Mouse (Mus musculus) midbrain, embryonic 14.5 days (tissue): ENCODE data around the gene Far1. TPM values are rescaled to one million over a fixed set of nuclear protein-coding genes. Genes with fewer than 3 reads are reported as not detected.

Experiments
- ATAC-seq: fragments of 200-750 bp; cut with Nextera tagmentation; 2 replicates; pipeline ENCODE4 v1.8.0; 2017; ENCODE audit warnings: moderate number of reproducible peaks, moderate library complexity; ENCODE audit not compliant: low FRiP score, low TSS enrichment
- DNase-seq: peaks from one replicate; pipeline ENCODE4 v3.0.0-alpha.2; 2015
- H3K27ac ChIP-seq: fragments of 300-500 bp; sonication (generic); replicated peaks from 2 replicates; pipeline ENCODE4 v1.5.1; 2014; ENCODE audit warnings: mild to moderate bottlenecking, low read depth, low read length, moderate library complexity
- H3K27me3 ChIP-seq: fragments of 300-500 bp; sonication (generic); 2 replicates; pipeline ENCODE4 v1.6.1; 2014; ENCODE audit warnings: low read length, control low read depth, mixed read lengths; ENCODE audit not compliant: control insufficient read depth, insufficient read depth
- H3K36me3 ChIP-seq: fragments of 300-500 bp; sonication (generic); 2 replicates; pipeline ENCODE4 v1.6.1; 2014; ENCODE audit warnings: low read length, control low read depth; ENCODE audit not compliant: control insufficient read depth, insufficient read depth
- H3K4me1 ChIP-seq: fragments of 300-500 bp; sonication (generic); 2 replicates; pipeline ENCODE4 v1.6.1; 2014; ENCODE audit warnings: mild to moderate bottlenecking, antibody characterized with exemption, low read length, control low read depth; ENCODE audit not compliant: control insufficient read depth, insufficient read depth
- H3K4me2 ChIP-seq: fragments of 300-500 bp; sonication (generic); 2 replicates; pipeline ENCODE4 v1.6.1; 2014; ENCODE audit warnings: mild to moderate bottlenecking, low read length, moderate library complexity
- H3K4me3 ChIP-seq: fragments of 300-500 bp; sonication (generic); replicated peaks from 2 replicates; pipeline ENCODE4 v1.5.1; 2014; ENCODE audit warnings: low read depth, low read length
- H3K9ac ChIP-seq: fragments of 300-500 bp; sonication (generic); replicated peaks from 2 replicates; pipeline ENCODE4 v1.6.1; 2014; ENCODE audit warnings: mild to moderate bottlenecking, low read length, moderate library complexity
- H3K9me3 ChIP-seq: fragments of 300-500 bp; sonication (generic); 2 replicates; pipeline ENCODE4 v1.6.1; 2016; ENCODE audit warnings: low read length, control low read depth, mixed read lengths; ENCODE audit not compliant: control insufficient read depth
- WGBS: fragments of 180-500 bp; shearing (Covaris S2); extraction: QIAGEN DNeasy Blood & Tissue Kit; methylation state at CpG from one replicate; pipeline ENCODE4 v1.1.7; 2014; 5-methylcytosine and 5-hydroxymethylcytosine counted together
- polyA plus RNA-seq: library from polyadenylated mRNA; unstranded; fragments of >200 nt; fragmentation: Nextera tagmentation; extraction: Ambion mirVana; gene quantifications from 2 replicates; pipeline ENCODE4 v1.2.1, GENCODE M21; 2014

The Far1 gene
- polyA plus RNA-seq, 1 experiment from 2014 or later: 75.5 TPM

- no peak overlapping the region for H3K27ac ChIP-seq
- H3K36me3 ChIP-seq: peaks cover 28% of the 10 kb centered on the region
- 74% methylated on average over 1 of the region's 1 CpGs for WGBS
- H3K9me3 ChIP-seq: no peaks in the 10 kb centered on the region
- ATAC-seq (no peak), DNase-seq (no peak)
- H3K4me3 ChIP-seq: no peak overlapping the region
- H3K27me3 ChIP-seq: no peaks in the 10 kb centered on the region
- H3K9ac ChIP-seq: no peak overlapping the region
- H3K4me1 ChIP-seq: no peaks in the 10 kb centered on the region
- H3K4me2 ChIP-seq: no peak overlapping the region
These were observed 29.5 kb downstream of the Far1 start for GRCm38 (mm10) chr7:113543158-113543557.

GRCm38 (mm10) chr7:113551742-113552463 is 38.3 kb downstream of the Far1 start:
- Histone ChIP-seq H3K36me3 (peaks cover 40% of the 10 kb centered on the region), H3K27ac (no peak overlapping the region), H3K4me2 (no peak overlapping the region), H3K27me3 (no peaks in the 10 kb centered on the region), H3K9me3 (no peaks in the 10 kb centered on the region), H3K9ac (no peak overlapping the region), H3K4me1 (no peaks in the 10 kb centered on the region), H3K4me3 (no peak overlapping the region)
- no peak for ATAC-seq
- DNase-seq: no peak

GRCm38 (mm10) chr7:113552508-113552907 is 38.9 kb downstream of the Far1 start:
- no peak overlapping the region for H3K4me2 ChIP-seq
- no peaks in the 10 kb centered on the region for H3K27me3 ChIP-seq
- no peak overlapping the region for H3K9ac ChIP-seq
- no peak overlapping the region for H3K27ac ChIP-seq
- H3K4me1 ChIP-seq: no peaks in the 10 kb centered on the region
- no peak for DNase-seq
- ATAC-seq: no peak
- no peak overlapping the region for H3K4me3 ChIP-seq
- peaks cover 36% of the 10 kb centered on the region for H3K36me3 ChIP-seq
- 90% methylated on average over 2 of the region's 2 CpGs for WGBS
- no peaks in the 10 kb centered on the region for H3K9me3 ChIP-seq

DNA sequence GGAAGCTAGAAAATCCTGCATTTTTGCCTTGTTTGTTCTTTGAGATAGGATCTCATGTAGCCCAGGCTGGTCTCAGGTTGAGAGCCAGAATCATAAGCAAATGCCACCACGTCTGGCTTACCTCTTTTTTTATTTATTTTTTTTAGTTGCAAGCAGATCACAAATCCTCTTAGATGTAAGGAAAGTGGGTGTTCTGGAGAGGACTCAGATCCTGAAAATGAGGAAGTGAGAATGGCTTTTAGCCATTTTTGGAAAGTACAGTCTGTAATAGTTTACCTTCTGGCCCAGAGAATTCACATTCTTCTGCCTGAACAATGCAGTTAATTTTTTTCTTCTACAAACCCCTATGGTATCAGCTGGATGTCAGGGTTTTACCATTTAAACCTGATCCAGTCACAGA is 42.5 kb downstream of the Far1 start:
- no peak overlapping the region for H3K27ac ChIP-seq
- H3K36me3 ChIP-seq: peaks cover 26% of the 10 kb centered on the region
- no peak for ATAC-seq
- H3K4me1 ChIP-seq: no peaks in the 10 kb centered on the region
- no peaks in the 10 kb centered on the region for H3K27me3 ChIP-seq
- no peak overlapping the region for H3K9ac ChIP-seq
- no peak overlapping the region for H3K4me3 ChIP-seq
- no peaks in the 10 kb centered on the region for H3K9me3 ChIP-seq
- 85% methylated on average over 1 of the region's 1 CpGs for WGBS
- DNase-seq: no peak
- no peak overlapping the region for H3K4me2 ChIP-seq

- 94% methylated on average over 1 of the region's 1 CpGs for WGBS
- DNase-seq (no peak), ATAC-seq (no peak)
- Histone ChIP-seq H3K27me3 (no peaks in the 10 kb centered on the region), H3K9me3 (no peaks in the 10 kb centered on the region), H3K4me2 (no peak overlapping the region), H3K27ac (no peak overlapping the region), H3K4me3 (no peak overlapping the region), H3K9ac (no peak overlapping the region), H3K36me3 (peaks cover 16% of the 10 kb centered on the region), H3K4me1 (no peaks in the 10 kb centered on the region)
These were observed 53.3 kb downstream of the Far1 start for GRCm38 (mm10) chr7:113566892-113567291.

DNA sequence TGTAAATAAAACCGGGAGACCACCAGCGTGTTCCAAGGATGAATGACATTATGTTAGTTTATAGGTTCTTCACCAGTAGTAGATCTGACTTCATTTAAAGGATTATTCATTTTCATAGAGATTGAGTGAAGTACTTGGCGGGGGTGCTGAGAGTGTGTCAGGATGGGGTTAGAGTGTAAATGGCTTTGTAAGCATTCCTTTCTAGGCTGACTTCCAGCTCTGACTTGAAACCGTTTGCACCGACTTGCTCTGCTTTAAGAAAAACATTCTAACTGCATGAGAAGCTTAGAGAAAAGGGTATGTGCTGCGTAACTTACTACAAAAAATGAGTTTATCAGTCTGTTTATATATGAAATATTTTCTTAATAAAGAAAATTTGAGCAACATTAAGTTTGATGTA is 57.5 kb downstream of the Far1 start:
- H3K9me3 ChIP-seq: no peaks in the 10 kb centered on the region; the same call in 1 of the 2 replicates
- H3K4me2 ChIP-seq: no peak overlapping the region
- H3K36me3 ChIP-seq: peaks cover 14% of the 10 kb centered on the region
- H3K4me3 ChIP-seq: no peak overlapping the region
- no peaks in the 10 kb centered on the region for H3K27me3 ChIP-seq
- H3K9ac ChIP-seq: no peak overlapping the region
- ATAC-seq (no peak), DNase-seq (no peak)
- no peak overlapping the region for H3K27ac ChIP-seq
- H3K4me1 ChIP-seq: no peaks in the 10 kb centered on the region
- WGBS: 91% methylated on average over 6 of the region's 6 CpGs

DNA sequence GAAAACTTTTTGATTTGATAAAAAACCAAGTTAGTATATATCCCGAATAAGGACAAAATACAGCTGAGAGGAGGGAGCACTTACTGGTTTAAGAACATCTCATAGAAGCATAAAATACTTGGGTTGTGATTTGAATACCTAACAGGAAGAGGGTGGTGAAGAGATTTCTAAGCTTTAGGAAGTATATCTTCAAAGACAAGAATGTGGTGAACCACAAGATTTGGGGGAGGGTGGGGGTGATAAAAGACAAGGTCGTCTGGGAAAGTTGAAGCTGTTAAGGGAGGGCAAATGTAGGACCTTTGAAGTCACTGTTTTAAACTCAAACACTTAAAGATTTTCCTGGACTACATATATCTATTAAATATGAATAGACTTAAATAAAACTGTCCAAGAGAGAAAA is 59.1 kb downstream of the Far1 start:
- Histone ChIP-seq H3K27me3 (no peaks in the 10 kb centered on the region), H3K4me2 (no peak overlapping the region), H3K36me3 (peaks cover 6% of the 10 kb centered on the region), H3K27ac (no peak overlapping the region), H3K9me3 (no peaks in the 10 kb centered on the region; the same call in 1 of the 2 replicates), H3K4me1 (no peaks in the 10 kb centered on the region), H3K9ac (no peak overlapping the region), H3K4me3 (no peak overlapping the region)
- ATAC-seq (no peak), DNase-seq (no peak)
- 83% methylated on average over 2 of the region's 2 CpGs for WGBS

GRCm38 (mm10) chr7:113582111-113582510 is 68.5 kb downstream of the Far1 start:
- no peak for ATAC-seq

GRCm38 (mm10) chr7:113589211-113589610 is 75.6 kb downstream of the Far1 start:
- no peak for DNase-seq
- no peak overlapping the region for H3K4me2 ChIP-seq
- WGBS: over 99% methylated on average over 2 of the region's 2 CpGs

More at GRCm38 (mm10) chr7:113582111-113582510, 68.5 kb downstream of the Far1 start:
- Histone ChIP-seq H3K4me3 (no peak overlapping the region), H3K27me3 (no peaks in the 10 kb centered on the region), H3K9me3 (no peaks in the 10 kb centered on the region), H3K27ac (no peak overlapping the region), H3K36me3 (no peaks in the 10 kb centered on the region), H3K4me1 (no peaks in the 10 kb centered on the region), H3K4me2 (no peak overlapping the region), H3K9ac (no peak overlapping the region)
- 50% methylated on average over 2 of the region's 2 CpGs for WGBS
- DNase-seq: no peak

More at GRCm38 (mm10) chr7:113589211-113589610, 75.6 kb downstream of the Far1 start:
- no peaks in the 10 kb centered on the region for H3K36me3 ChIP-seq
- no peak overlapping the region for H3K27ac ChIP-seq
- H3K4me1 ChIP-seq: no peaks in the 10 kb centered on the region
- H3K4me3 ChIP-seq: no peak overlapping the region
- no peaks in the 10 kb centered on the region for H3K27me3 ChIP-seq
- H3K9me3 ChIP-seq: no peaks in the 10 kb centered on the region
- ATAC-seq: no peak
- no peak overlapping the region for H3K9ac ChIP-seq
